Mouse (Mus musculus) liver, adult 2 months (tissue): ENCODE measurements around the gene Ppard. TPM values are rescaled to one million over a fixed set of nuclear protein-coding genes. Genes with fewer than 3 reads are reported as not detected.

Source experiments
- DNase-seq: peaks from one replicate; pipeline ENCODE4 v3.0.0-alpha.2; 2011; ENCODE audit warnings: low read depth, low spot score; ENCODE audit errors: extremely low read depth
- H3K27ac ChIP-seq: fragments of 200-500 bp; replicated peaks from 2 replicates; pipeline ENCODE4 v1.5.1; 2012; ENCODE audit warnings: low read depth, mild to moderate bottlenecking, control low read depth, inconsistent platforms, low read length; ENCODE audit not compliant: insufficient read depth
- H3K27me3 ChIP-seq: fragments of 200-500 bp; 2 replicates; pipeline ENCODE4 v1.6.1; 2012; ENCODE audit warnings: mild to moderate bottlenecking, moderate library complexity, low read length, inconsistent platforms; ENCODE audit not compliant: control insufficient read depth, insufficient read depth
- H3K36me3 ChIP-seq: fragments of 200-500 bp; 2 replicates; pipeline ENCODE4 v1.6.1; 2012; ENCODE audit warnings: low read length, inconsistent platforms; ENCODE audit not compliant: control insufficient read depth, insufficient read depth
- H3K4me1 ChIP-seq: fragments of 200-500 bp; 2 replicates; pipeline ENCODE4 v1.6.1; 2011; ENCODE audit warnings: low read length; ENCODE audit not compliant: control insufficient read depth, insufficient read depth
- H3K4me3 ChIP-seq: fragments of 200-500 bp; 2 replicates; pipeline ENCODE4 v1.5.1; 2011; ENCODE audit warnings: low read depth, mild to moderate bottlenecking, control low read depth, low read length, moderate library complexity; ENCODE audit not compliant: insufficient read depth
- H3K79me2 ChIP-seq: fragments of 200-500 bp; 2 replicates; pipeline ENCODE4 v1.6.1; 2012; ENCODE audit warnings: inconsistent platforms, mild to moderate bottlenecking, low read length, moderate library complexity; ENCODE audit not compliant: control insufficient read depth, insufficient read depth
- H3K9ac ChIP-seq: fragments of 200-500 bp; 2 replicates; pipeline ENCODE4 v1.6.1; 2012; ENCODE audit warnings: low read depth, mild to moderate bottlenecking, control low read depth, inconsistent platforms, low read length
- CTCF ChIP-seq: fragments of 200-500 bp; IDR thresholded peaks from 2 replicates; pipeline ENCODE4 v1.5.1; 2011; ENCODE audit warnings: low read depth, low read length, control low read depth
- POLR2A ChIP-seq: fragments of 200-500 bp; IDR thresholded peaks from 2 replicates; pipeline ENCODE4 v1.6.1; 2011; ENCODE audit warnings: low read length, control low read depth; ENCODE audit not compliant: insufficient read depth; ENCODE audit errors: extremely low read depth
- WGBS: fragments of 180-500 bp; shearing (Covaris S2); methylation state at CpG from one replicate; pipeline ENCODE4 v1.1.7; 2018; 5-methylcytosine and 5-hydroxymethylcytosine counted together
- polyA plus RNA-seq: library from polyadenylated mRNA; depleted of rRNA; stranded (reverse); fragments of >200 nt; gene quantifications from 2 replicates; pipeline ENCODE4 v1.2.3, GENCODE M21; 2012; rRNA removed
- total RNA-seq: library from RNA; depleted of rRNA; stranded (reverse); fragments of >200 nt; gene quantifications from 2 replicates; pipeline ENCODE4 v1.2.3, GENCODE M21; 2014; rRNA removed

Ppard gene
- total RNA-seq: 3.0 and 3.2 TPM in 2 replicates
- 9.7 and 13.7 TPM in 2 replicates for polyA plus RNA-seq

DNA sequence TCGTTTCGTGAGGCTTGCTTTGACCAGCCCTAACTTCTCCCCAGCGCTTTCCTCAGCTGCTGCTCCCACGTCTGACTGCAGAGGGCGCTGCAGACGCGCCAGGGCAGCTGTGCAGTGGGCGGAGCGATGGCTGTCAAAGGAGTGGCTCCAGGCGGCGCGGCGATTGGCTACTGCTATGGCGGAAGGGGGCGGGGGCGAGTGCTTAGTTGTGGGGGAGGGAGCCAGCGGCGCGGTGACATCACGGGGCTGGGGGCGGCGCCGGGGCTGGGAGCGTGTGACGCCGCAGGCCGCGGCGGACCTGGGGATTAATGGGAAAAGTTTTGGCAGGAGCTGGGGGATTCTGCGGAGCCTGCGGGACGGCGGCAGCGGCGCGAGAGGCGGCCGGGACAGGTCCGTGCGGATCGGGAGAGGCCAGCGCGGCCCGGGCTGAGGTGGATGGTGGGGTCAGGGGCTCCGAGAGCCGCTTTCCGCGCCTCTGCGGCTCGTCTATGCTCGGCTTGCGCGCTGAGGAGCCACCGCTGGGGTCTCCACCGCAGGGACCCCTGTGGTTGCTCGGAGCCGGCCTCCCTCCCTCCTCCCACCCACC lies at the start of gene Ppard:
Gene Ppard (plus strand): TSS at position 226 of the 586 bp plus-strand sequence.
- peaks cover 8% of the 10 kb centered on the region; the same call in 1 of the 2 replicates for H3K79me2 ChIP-seq

DNA sequence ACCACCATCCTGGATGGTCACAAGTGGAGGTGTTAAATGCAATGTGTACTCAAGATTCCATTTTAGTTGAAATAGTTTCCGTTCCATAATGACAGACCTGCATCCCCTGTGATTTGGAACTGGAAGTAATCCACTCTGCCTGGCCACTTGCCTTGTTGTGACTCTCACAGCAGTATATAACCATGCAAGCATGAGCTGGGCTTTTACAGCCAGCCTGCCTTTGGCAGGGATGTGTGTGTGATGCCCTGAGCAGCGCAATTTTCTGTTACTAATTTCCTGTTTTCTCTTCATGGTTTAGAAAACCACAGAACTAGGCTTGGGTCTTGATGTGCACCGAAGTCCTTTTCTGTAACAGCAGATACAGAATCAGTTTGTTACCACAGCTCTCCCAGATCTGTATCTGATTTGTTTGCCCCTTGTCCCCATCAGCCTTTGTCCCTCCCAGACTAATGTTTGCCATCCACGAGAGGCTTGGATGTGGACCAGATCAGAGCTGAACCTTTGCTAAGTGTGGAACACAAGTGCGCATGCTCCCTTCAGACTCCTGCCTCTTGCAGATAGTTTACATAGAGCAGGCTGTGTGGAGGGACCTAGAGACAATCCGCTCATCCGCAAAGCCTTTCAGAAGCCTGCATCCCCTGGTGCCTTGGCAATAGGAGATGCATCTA lies 47.4 kb upstream of the Ppard start:
- H3K27ac ChIP-seq: peak overlapping the region; percentile 64
- H3K27me3 ChIP-seq: no peaks in the 10 kb centered on the region
- H3K9ac ChIP-seq: no peak overlapping the region
- no peaks in the 10 kb centered on the region for H3K79me2 ChIP-seq
- TF ChIP-seq CTCF: no peak
- TF ChIP-seq POLR2A: no peak
- H3K4me3 ChIP-seq: no peak overlapping the region
- DNase-seq: peak; percentile 98
- peaks cover 10% of the 10 kb centered on the region for H3K4me1 ChIP-seq
- WGBS: 15% methylated on average over 7 of the region's 7 CpGs
- no peaks in the 10 kb centered on the region for H3K36me3 ChIP-seq

More for the DNA sequence above, at the start of gene Ppard:
- peaks cover 32% of the 10 kb centered on the region for H3K4me1 ChIP-seq
- H3K36me3 ChIP-seq: no peaks in the 10 kb centered on the region
- peak within 1 kb of the TSS; percentile 92 for H3K9ac ChIP-seq
- peak; percentile 78 for DNase-seq
- H3K27me3 ChIP-seq: no peaks in the 10 kb centered on the region
- peak; percentile 99 for TF ChIP-seq CTCF
- peak; percentile 89; the same call in 1 of the 2 replicates for TF ChIP-seq POLR2A
- H3K27ac ChIP-seq: peak within 1 kb of the TSS; percentile 79
- H3K4me3 ChIP-seq: peak within 1 kb of the TSS; percentile 76
- under 1% methylated on average over 57 of the region's 57 CpGs for WGBS

DNA sequence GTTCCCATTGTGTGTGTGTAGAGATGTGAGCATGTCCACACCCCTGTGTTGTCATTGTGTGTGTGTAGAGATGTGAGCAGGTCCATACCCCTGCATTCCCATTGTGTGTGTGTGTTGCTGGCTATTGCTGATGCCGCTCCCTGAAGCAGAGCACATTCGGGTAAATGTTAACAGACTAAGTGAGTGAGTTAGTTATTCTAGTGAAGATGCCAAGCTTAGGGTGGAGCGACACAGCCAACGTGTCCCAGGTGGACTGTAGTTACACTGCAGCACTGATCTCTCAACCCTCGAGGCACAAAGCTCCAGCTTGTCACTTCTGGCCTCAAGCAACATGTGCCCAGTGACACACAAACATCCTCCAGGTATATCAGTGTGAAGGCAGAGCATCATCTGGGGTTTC lies 44.2 kb upstream of the Ppard start:
- Histone ChIP-seq H3K36me3 (no peaks in the 10 kb centered on the region), H3K4me3 (no peak overlapping the region), H3K79me2 (no peaks in the 10 kb centered on the region), H3K27me3 (no peaks in the 10 kb centered on the region), H3K27ac (no peak overlapping the region), H3K4me1 (peaks cover 10% of the 10 kb centered on the region; the same call in 1 of the 2 replicates), H3K9ac (no peak overlapping the region)
- DNase-seq: no peak
- TF ChIP-seq POLR2A (no peak), CTCF (no peak)
- 84% methylated on average over 5 of the region's 5 CpGs for WGBS

DNA sequence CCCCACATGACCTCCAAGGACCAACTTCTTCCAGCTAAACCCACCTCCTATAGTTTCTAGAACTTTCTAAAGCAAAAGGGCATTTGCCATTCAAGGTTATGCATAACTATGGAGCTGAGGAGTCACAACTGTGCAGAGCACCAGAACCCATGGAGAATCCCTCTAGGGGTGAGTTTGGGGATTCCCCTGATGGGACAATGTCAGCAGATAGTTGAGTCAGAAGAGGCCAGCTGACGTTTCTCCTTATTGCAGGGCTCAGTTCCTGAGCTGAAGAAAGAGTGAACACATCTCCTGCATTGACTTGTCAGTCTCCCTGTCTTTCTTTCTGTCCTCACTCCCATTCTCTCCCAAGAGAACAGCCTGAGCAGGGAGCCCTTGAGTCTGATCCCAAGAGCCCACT lies 39.7 kb upstream of the Ppard start:
- H3K36me3 ChIP-seq: no peaks in the 10 kb centered on the region
- H3K9ac ChIP-seq: no peak overlapping the region
- no peak overlapping the region for H3K27ac ChIP-seq
- no peak overlapping the region for H3K4me3 ChIP-seq
- no peaks in the 10 kb centered on the region for H3K79me2 ChIP-seq
- TF ChIP-seq CTCF (no peak), POLR2A (no peak)
- H3K27me3 ChIP-seq: no peaks in the 10 kb centered on the region
- no peaks in the 10 kb centered on the region for H3K4me1 ChIP-seq
- no peak for DNase-seq
- 66% methylated on average over 1 of the region's 1 CpGs for WGBS

DNA sequence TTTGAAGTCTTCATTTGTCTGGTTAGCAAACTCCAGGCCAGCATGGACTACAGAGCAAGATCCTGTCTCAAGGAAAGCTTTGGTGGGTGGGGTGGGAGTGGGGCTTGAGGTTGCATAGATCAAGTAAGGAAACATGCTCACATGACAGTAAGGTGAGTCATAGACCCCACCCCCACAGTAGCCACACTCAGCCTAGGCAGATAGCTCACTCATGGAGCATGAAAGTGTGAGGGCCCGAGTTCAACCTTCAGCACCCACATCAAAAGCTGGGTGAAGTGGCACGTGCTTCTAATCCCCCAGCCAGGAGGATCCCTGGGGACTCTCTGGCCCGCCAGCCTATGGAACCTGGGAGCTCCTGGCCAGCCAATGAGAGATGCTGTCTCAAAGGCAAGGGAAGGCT lies 38.9 kb upstream of the Ppard start:
- WGBS: 82% methylated on average over 3 of the region's 3 CpGs
- H3K4me3 ChIP-seq: no peak overlapping the region
- no peaks in the 10 kb centered on the region for H3K79me2 ChIP-seq
- H3K27me3 ChIP-seq: no peaks in the 10 kb centered on the region
- H3K27ac ChIP-seq: no peak overlapping the region
- no peaks in the 10 kb centered on the region for H3K4me1 ChIP-seq
- H3K36me3 ChIP-seq: peaks cover 2% of the 10 kb centered on the region; the same call in 1 of the 2 replicates
- no peak for TF ChIP-seq POLR2A
- no peak for TF ChIP-seq CTCF
- no peak overlapping the region for H3K9ac ChIP-seq
- no peak for DNase-seq

DNA sequence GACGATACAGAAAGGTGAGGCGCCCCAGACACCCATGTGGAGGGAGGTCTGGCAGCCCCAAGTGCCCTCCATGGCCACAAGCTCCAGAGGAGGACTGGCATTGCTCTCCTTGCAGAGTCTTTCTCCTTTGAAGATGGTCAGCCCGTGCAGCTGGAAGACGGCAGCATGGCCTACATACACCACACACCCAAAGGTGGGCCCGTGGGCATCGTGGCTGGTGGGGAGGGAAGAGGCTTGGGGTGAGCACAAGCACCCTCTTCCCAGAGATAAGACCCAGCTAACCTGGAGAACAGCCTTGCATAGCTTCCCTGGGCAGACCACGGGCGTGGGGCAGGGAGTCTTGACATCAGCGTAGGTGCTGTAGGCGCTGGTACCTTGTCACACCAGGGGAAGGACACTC lies 37.5 kb upstream of the Ppard start:
- H3K4me3 ChIP-seq: no peak overlapping the region
- no peak overlapping the region for H3K9ac ChIP-seq
- no peaks in the 10 kb centered on the region for H3K79me2 ChIP-seq
- H3K4me1 ChIP-seq: no peaks in the 10 kb centered on the region
- H3K36me3 ChIP-seq: peaks cover 5% of the 10 kb centered on the region; the same call in 1 of the 2 replicates
- DNase-seq: no peak
- WGBS: 95% methylated on average over 10 of the region's 10 CpGs
- no peak overlapping the region for H3K27ac ChIP-seq
- H3K27me3 ChIP-seq: no peaks in the 10 kb centered on the region
- no peak for TF ChIP-seq CTCF
- no peak for TF ChIP-seq POLR2A
